In genomic region chr12:84907627-84908480, GRCm38 (mm10) we compare ENCODE assay signal across 8 mouse cellular contexts. TPM values are rescaled to one million over a fixed set of nuclear protein-coding genes. Genes with fewer than 3 reads are reported as not detected.
DNase-seq lines count a peak whose midpoint lies in the region; ATAC-seq lines count a peak whose summit lies in the region.

No protein-coding gene starts in this region.

- peak; percentile 71 for ATAC-seq in forebrain, embryonic 16.5 days
- ATAC-seq in hindbrain, embryonic 13.5 days (ENCODE audit: low FRiP score): peak; percentile 76
- ATAC-seq in megakaryocyte, adult 5-6 weeks (ENCODE audit: poor library complexity, severe bottlenecking): no peak

- H3K4me3 ChIP-seq in forebrain, embryonic 16.5 days (replicated peaks; ENCODE audit: low read length): no peak overlapping the region
- H3K4me3 ChIP-seq in hindbrain, embryonic 13.5 days: no peak overlapping the region

- H3K9ac ChIP-seq in forebrain, embryonic 16.5 days (replicated peaks; ENCODE audit: low read depth, low read length): 0 out of 2 replicates have a peak overlapping the region, but pooled peaks have one; percentile 5
- peak overlapping the region; percentile 13; the same call in 1 of the 2 replicates for H3K9ac ChIP-seq in hindbrain, embryonic 13.5 days

- H3K27me3 ChIP-seq in forebrain, embryonic 16.5 days (replicated peaks; ENCODE audit: control insufficient read depth, insufficient read depth, low read length): no peaks in the 10 kb centered on the region
- no peaks in the 10 kb centered on the region for H3K27me3 ChIP-seq in hindbrain, embryonic 13.5 days

- WGBS in forebrain, embryonic 16.5 days: 58% methylated on average over 10 of the region's 10 CpGs
- WGBS in hindbrain, embryonic 13.5 days: 69% methylated on average over 10 of the region's 10 CpGs

- H3K4me2 ChIP-seq in forebrain, embryonic 16.5 days (ENCODE audit: low read length): no peak overlapping the region
- H3K4me2 ChIP-seq in hindbrain, embryonic 13.5 days: no peak overlapping the region

- no peaks in the 10 kb centered on the region for H3K9me3 ChIP-seq in forebrain, embryonic 16.5 days (ENCODE audit: control insufficient read depth, low read length)
- H3K9me3 ChIP-seq in hindbrain, embryonic 13.5 days: no peaks in the 10 kb centered on the region

- H3K27ac ChIP-seq in forebrain, embryonic 16.5 days (ENCODE audit: low read length): no peak overlapping the region
- peak overlapping the region; percentile 62 for H3K27ac ChIP-seq in hindbrain, embryonic 13.5 days

- no peaks in the 10 kb centered on the region for H3K36me3 ChIP-seq in forebrain, embryonic 16.5 days (ENCODE audit: control insufficient read depth, insufficient read depth)
- H3K36me3 ChIP-seq in hindbrain, embryonic 13.5 days: no peaks in the 10 kb centered on the region

- peak; percentile 43 to 46 for DNase-seq in right cerebral cortex, postnatal 10 days (ENCODE audit: low spot score in 2 of 2)
- DNase-seq in right cerebral cortex, postnatal 14 days: no peak
- DNase-seq in skeletal muscle tissue, adult 2 months (ENCODE audit: low read depth, low spot score): peak; percentile 48
- DNase-seq in left cerebral cortex, adult 18-20 months (ENCODE audit: low spot score in 2 of 2): no peak
- no peak for DNase-seq in right cerebral cortex, postnatal 4 days

- H3K4me1 ChIP-seq in forebrain, embryonic 16.5 days (replicated peaks; ENCODE audit: control insufficient read depth, insufficient read depth, low read length): peaks cover 9% of the 10 kb centered on the region; the same call in 1 of the 2 replicates
- H3K4me1 ChIP-seq in hindbrain, embryonic 13.5 days (replicated peaks): peaks cover 14% of the 10 kb centered on the region

RNA-seq across cellular contexts. Expression of gene Ltbp2, which starts 31.5 kb away (rescaled TPM):
- polyA plus RNA-seq in forebrain, embryonic 16.5 days (2015; fragmentation: Nextera tagmentation; extraction: Ambion mirVana): 0.30 and 0.37 TPM in 2 replicates
- 0.14 and 0.31 TPM in 2 replicates for polyA plus RNA-seq in hindbrain, embryonic 13.5 days (2015; fragmentation: Nextera tagmentation; extraction: Ambion mirVana)
- 0.11 TPM in 1 of 2 replicates, not detected in the other for total RNA-seq in megakaryocyte, adult 5-6 weeks (2015)
- under 0.01 TPM in 1 of 2 replicates, not detected in the other for total RNA-seq in megakaryocyte, adult 5-6 weeks (2017)
- under 1 TPM; 0.28 to 0.42 TPM for total RNA-seq in left cerebral cortex, adult 18-20 months (2021)

Comparison
In these comparisons a context has a peak if more than half of its experiments do, and no peak if none do; other contexts are left out.
1. DNase-seq: peak in right cerebral cortex, postnatal 10 days (2 of 2) and skeletal muscle tissue, adult 2 months (single experiment); none in right cerebral cortex, postnatal 14 days (single experiment), left cerebral cortex, adult 18-20 months (0 of 2) and right cerebral cortex, postnatal 4 days (single experiment).